12 mouse cellular contexts compared by ENCODE assay signal in the genomic region with DNA sequence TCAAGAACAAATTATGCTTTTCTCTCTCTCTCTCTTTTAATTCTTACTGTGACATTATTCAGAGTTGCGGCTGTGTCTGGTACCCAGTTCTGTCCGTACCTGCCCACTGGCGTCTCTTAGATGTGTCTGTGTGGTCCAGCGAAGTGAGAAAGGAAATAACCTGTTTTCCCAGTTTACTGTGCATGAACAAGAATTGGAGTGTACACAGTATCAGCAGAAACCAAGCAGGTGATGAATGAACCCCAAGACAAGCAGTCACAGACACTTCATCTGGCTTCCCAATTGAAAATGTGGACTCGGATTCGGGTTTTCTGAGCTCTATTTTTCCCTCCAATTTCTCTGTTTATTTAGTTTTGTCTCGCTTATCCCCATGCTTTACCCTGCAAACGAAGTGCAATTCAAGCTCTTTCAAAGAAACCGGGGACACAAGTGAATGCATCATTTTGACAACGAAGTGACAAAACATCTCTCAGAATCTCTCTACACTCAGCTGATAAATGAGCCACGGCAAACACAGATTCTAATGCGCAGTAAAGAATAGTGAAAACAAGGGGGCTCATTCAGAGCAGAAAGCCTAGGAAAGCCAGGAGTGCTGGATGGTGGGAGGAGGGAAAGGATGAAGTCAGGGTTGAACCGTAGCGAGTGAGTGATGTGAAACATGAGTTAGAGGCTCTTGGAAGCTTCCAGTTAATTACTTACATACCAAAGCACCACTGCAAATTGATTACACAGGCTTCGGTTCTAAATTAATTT.
DNase-seq lines count a peak whose midpoint lies in the region; ATAC-seq lines count a peak whose summit lies in the region.
"Had no signal": no experiment of that assay in that cellular context is flagged by ENCODE, and none has a peak within 500 bp of the region (broad histone marks: within the 10 kb centered on the region; RNA-seq: fewer than 3 reads in every experiment).

No protein-coding gene starts in this region.

- H3K4me1 ChIP-seq in limb, embryonic 13.5 days = no peaks in the 10 kb centered on the region
- H3K4me1 ChIP-seq in limb, embryonic 10.5 days = peaks cover 5% of the 10 kb centered on the region; the same call in 1 of the 2 replicates
- H3K4me1 ChIP-seq in forebrain, embryonic 16.5 days (replicated peaks; ENCODE audit: control insufficient read depth, insufficient read depth, low read length) = peaks cover 7% of the 10 kb centered on the region
- H3K4me1 ChIP-seq in neural tube, embryonic 11.5 days (ENCODE audit: control insufficient read depth, insufficient read depth, low read length) = no peaks in the 10 kb centered on the region; the same call in 1 of the 2 replicates
- H3K4me1 ChIP-seq in kidney, embryonic 16.5 days (ENCODE audit: insufficient read depth, low read length) = no peaks in the 10 kb centered on the region
- H3K4me1 ChIP-seq in kidney, embryonic 14.5 days (ENCODE audit: control insufficient read depth, insufficient read depth, low read length) = no peaks in the 10 kb centered on the region
- H3K4me1 ChIP-seq: heart, embryonic 10.5 days; liver, embryonic 15.5 days had no signal

- WGBS in limb, embryonic 13.5 days = 62% methylated on average over 15 of the region's 15 CpGs
- 63% methylated on average over 15 of the region's 15 CpGs for WGBS in limb, embryonic 10.5 days
- WGBS in forebrain, embryonic 16.5 days = 17% methylated on average over 15 of the region's 15 CpGs
- 43% methylated on average over 15 of the region's 15 CpGs for WGBS in neural tube, embryonic 11.5 days
- 48% methylated on average over 15 of the region's 15 CpGs for WGBS in kidney, embryonic 16.5 days
- 51% methylated on average over 15 of the region's 15 CpGs for WGBS in kidney, embryonic 14.5 days

- no peaks in the 10 kb centered on the region for H3K27me3 ChIP-seq in limb, embryonic 13.5 days
- no peaks in the 10 kb centered on the region for H3K27me3 ChIP-seq in limb, embryonic 10.5 days (ENCODE audit: low read depth, poor library complexity, severe bottlenecking)
- H3K27me3 ChIP-seq in forebrain, embryonic 16.5 days (replicated peaks; ENCODE audit: control insufficient read depth, insufficient read depth, low read length) = no peaks in the 10 kb centered on the region
- H3K27me3 ChIP-seq in neural tube, embryonic 11.5 days (ENCODE audit: control insufficient read depth, insufficient read depth, low read length) = no peaks in the 10 kb centered on the region
- H3K27me3 ChIP-seq in kidney, embryonic 16.5 days (ENCODE audit: insufficient read depth, low read length) = no peaks in the 10 kb centered on the region
- no peaks in the 10 kb centered on the region for H3K27me3 ChIP-seq in kidney, embryonic 14.5 days (ENCODE audit: control insufficient read depth, insufficient read depth, low read length)
- H3K27me3 ChIP-seq: liver, embryonic 15.5 days had no signal

- H3K9ac ChIP-seq in limb, embryonic 13.5 days = no peak overlapping the region
- H3K9ac ChIP-seq in forebrain, embryonic 16.5 days (replicated peaks; ENCODE audit: low read depth, low read length) = no peak overlapping the region
- H3K9ac ChIP-seq in neural tube, embryonic 11.5 days (ENCODE audit: low read length) = no peak overlapping the region
- H3K9ac ChIP-seq in kidney, embryonic 16.5 days (replicated peaks; ENCODE audit: low read length) = no peak overlapping the region
- no peak overlapping the region for H3K9ac ChIP-seq in kidney, embryonic 14.5 days (ENCODE audit: low read depth, low read length)
- H3K9ac ChIP-seq: liver, embryonic 15.5 days had no signal

- DNase-seq in limb, embryonic 10.5 days (ENCODE audit: low spot score) = no peak
- DNase-seq in embryo, embryonic 9.5 days (ENCODE audit: extremely low spot score) = peak; percentile 16
- DNase-seq in neural tube, embryonic 11.5 days (ENCODE audit: low spot score) = peak; percentile 35
- DNase-seq in right cerebral cortex, postnatal 4 days = no peak
- DNase-seq: cerebellum, postnatal 36 days had no signal

- H3K4me2 ChIP-seq in limb, embryonic 13.5 days (replicated peaks) = 0 out of 2 replicates have a peak overlapping the region, but pooled peaks have one; percentile 16
- peak overlapping the region; percentile 19 for H3K4me2 ChIP-seq in forebrain, embryonic 16.5 days (ENCODE audit: low read length)
- no peak overlapping the region for H3K4me2 ChIP-seq in neural tube, embryonic 11.5 days (ENCODE audit: low read depth)
- H3K4me2 ChIP-seq in kidney, embryonic 16.5 days (replicated peaks; ENCODE audit: low read depth, low read length) = no peak overlapping the region
- H3K4me2 ChIP-seq in kidney, embryonic 14.5 days (replicated peaks; ENCODE audit: low read depth, low read length) = no peak overlapping the region
- H3K4me2 ChIP-seq: liver, embryonic 15.5 days had no signal

- H3K9me3 ChIP-seq in limb, embryonic 13.5 days = no peaks in the 10 kb centered on the region
- H3K9me3 ChIP-seq in limb, embryonic 10.5 days (replicated peaks) = no peaks in the 10 kb centered on the region
- no peaks in the 10 kb centered on the region for H3K9me3 ChIP-seq in forebrain, embryonic 16.5 days (ENCODE audit: control insufficient read depth, low read length)
- H3K9me3 ChIP-seq in neural tube, embryonic 11.5 days (ENCODE audit: control insufficient read depth, low read length) = no peaks in the 10 kb centered on the region
- no peaks in the 10 kb centered on the region for H3K9me3 ChIP-seq in kidney, embryonic 16.5 days (ENCODE audit: low read length)
- H3K9me3 ChIP-seq in kidney, embryonic 14.5 days (ENCODE audit: control insufficient read depth, low read length) = no peaks in the 10 kb centered on the region
- H3K9me3 ChIP-seq: heart, embryonic 10.5 days; liver, embryonic 15.5 days had no signal

- H3K4me3 ChIP-seq in limb, embryonic 13.5 days = no peak overlapping the region
- H3K4me3 ChIP-seq in limb, embryonic 10.5 days = no peak overlapping the region
- no peak overlapping the region for H3K4me3 ChIP-seq in forebrain, embryonic 16.5 days (replicated peaks; ENCODE audit: low read length)
- H3K4me3 ChIP-seq in neural tube, embryonic 11.5 days (ENCODE audit: low read depth, low read length) = no peak overlapping the region
- no peak overlapping the region for H3K4me3 ChIP-seq in kidney, embryonic 16.5 days (ENCODE audit: low read length)
- no peak overlapping the region for H3K4me3 ChIP-seq in kidney, embryonic 14.5 days (ENCODE audit: low read length)
- H3K4me3 ChIP-seq: heart, embryonic 10.5 days; liver, embryonic 15.5 days had no signal

- H3K36me3 ChIP-seq in limb, embryonic 13.5 days = no peaks in the 10 kb centered on the region
- H3K36me3 ChIP-seq in limb, embryonic 10.5 days = no peaks in the 10 kb centered on the region
- no peaks in the 10 kb centered on the region for H3K36me3 ChIP-seq in forebrain, embryonic 16.5 days (ENCODE audit: control insufficient read depth, insufficient read depth)
- H3K36me3 ChIP-seq in neural tube, embryonic 11.5 days (ENCODE audit: control insufficient read depth, insufficient read depth, low read length) = no peaks in the 10 kb centered on the region
- H3K36me3 ChIP-seq in kidney, embryonic 16.5 days (ENCODE audit: insufficient read depth, low read length) = no peaks in the 10 kb centered on the region
- no peaks in the 10 kb centered on the region for H3K36me3 ChIP-seq in kidney, embryonic 14.5 days (ENCODE audit: control insufficient read depth, insufficient read depth, low read length)
- H3K36me3 ChIP-seq: heart, embryonic 10.5 days; liver, embryonic 15.5 days had no signal

- ATAC-seq in limb, embryonic 13.5 days (ENCODE audit: low FRiP score, low read depth) = no peak
- peak; percentile 47; the same call in 1 of the 2 replicates for ATAC-seq in forebrain, embryonic 16.5 days
- ATAC-seq in neural tube, embryonic 11.5 days (ENCODE audit: insufficient read depth, low FRiP score, low TSS enrichment) = peak; percentile 65; the same call in 1 of the 2 replicates
- no peak for ATAC-seq in kidney, embryonic 16.5 days (ENCODE audit: low FRiP score, low TSS enrichment)
- no peak for ATAC-seq in kidney, embryonic 14.5 days (ENCODE audit: low FRiP score, low TSS enrichment)
- ATAC-seq: activated CD4-positive, CD25-positive, alpha-beta regulatory T cell, adult 4 months had no signal

- no peak overlapping the region for H3K27ac ChIP-seq in limb, embryonic 13.5 days
- H3K27ac ChIP-seq in limb, embryonic 10.5 days = no peak overlapping the region
- H3K27ac ChIP-seq in forebrain, embryonic 16.5 days (ENCODE audit: low read length) = peak overlapping the region; percentile 33
- no peak overlapping the region for H3K27ac ChIP-seq in neural tube, embryonic 11.5 days (ENCODE audit: low read depth, low read length)
- H3K27ac ChIP-seq in kidney, embryonic 16.5 days (ENCODE audit: low read length) = no peak overlapping the region
- H3K27ac ChIP-seq in kidney, embryonic 14.5 days (ENCODE audit: low read depth, low read length) = no peak overlapping the region
- H3K27ac ChIP-seq: heart, embryonic 10.5 days; liver, embryonic 15.5 days had no signal

Comparison
In these comparisons a context has a peak if more than half of its experiments do, and no peak if none do; other contexts are left out.
1. ATAC-seq: peak in forebrain, embryonic 16.5 days (single experiment) and neural tube, embryonic 11.5 days (single experiment); none in limb, embryonic 13.5 days (single experiment), kidney, embryonic 16.5 days (single experiment) and kidney, embryonic 14.5 days (single experiment).
2. H3K4me2 ChIP-seq: peak in limb, embryonic 13.5 days (single experiment) and forebrain, embryonic 16.5 days (single experiment); none in neural tube, embryonic 11.5 days (single experiment), kidney, embryonic 16.5 days (single experiment) and kidney, embryonic 14.5 days (single experiment).
3. DNase-seq: peak in embryo, embryonic 9.5 days (single experiment) and neural tube, embryonic 11.5 days (single experiment); none in limb, embryonic 10.5 days (single experiment) and right cerebral cortex, postnatal 4 days (single experiment).